Mouse (Mus musculus): ENCODE results near the gene Anapc15.

DNA sequence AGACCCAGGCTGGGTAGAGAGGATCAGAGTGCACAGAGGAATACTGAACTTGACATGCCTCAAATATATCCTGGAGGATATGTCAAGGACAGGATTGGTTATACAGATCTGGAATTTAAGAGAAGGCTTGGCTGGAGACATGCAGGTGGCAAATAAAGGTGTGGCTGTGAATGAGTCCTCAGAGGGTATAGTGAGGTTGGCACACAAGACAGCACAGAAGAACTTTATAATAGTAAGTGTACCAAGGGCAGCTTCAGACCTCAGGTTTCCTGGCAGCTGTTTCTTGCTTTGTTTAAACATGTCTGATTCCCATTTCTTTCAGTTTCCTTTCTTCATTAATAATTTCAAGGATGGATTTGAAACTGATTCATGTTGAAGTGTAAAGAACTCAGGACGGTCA lies 69.0 kb downstream of the Anapc15 start:
- no peak for TF ChIP-seq GATA1 (IDR thresholded peaks at IDR 0.05; ENCODE audit: borderline replicate concordance, low read length)
- no peak for TF ChIP-seq FLI1 (IDR thresholded peaks at IDR 0.05; ENCODE audit: low read length)
